Mouse (Mus musculus) forebrain, embryonic 15.5 days (tissue): Measurements from ENCODE around the gene Pigv. TPM values are rescaled to one million over a fixed set of nuclear protein-coding genes. Genes with fewer than 3 reads are reported as not detected.

ENCODE experiments used
- ATAC-seq: fragments of 200-750 bp; cut with Nextera tagmentation; replicated peaks from 2 replicates; pipeline ENCODE4 v1.8.0; 2017; ENCODE audit warnings: mild to moderate bottlenecking, moderate TSS enrichment, moderate library complexity
- H3K27ac ChIP-seq: fragments of 300-500 bp; sonication (generic); replicated peaks from 2 replicates; pipeline ENCODE4 v1.5.1; 2015; ENCODE audit warnings: mild to moderate bottlenecking, inconsistent platforms
- H3K27me3 ChIP-seq: fragments of 300-500 bp; sonication (generic); 2 replicates; pipeline ENCODE4 v1.6.1; 2015; ENCODE audit warnings: inconsistent platforms
- H3K36me3 ChIP-seq: fragments of 300-500 bp; sonication (generic); 2 replicates; pipeline ENCODE4 v1.6.1; 2015; ENCODE audit warnings: mild to moderate bottlenecking, inconsistent platforms
- H3K4me1 ChIP-seq: fragments of 300-500 bp; sonication (generic); 2 replicates; pipeline ENCODE4 v1.6.1; 2015; ENCODE audit warnings: inconsistent platforms
- H3K4me2 ChIP-seq: fragments of 300-500 bp; sonication (generic); replicated peaks from 2 replicates; pipeline ENCODE4 v1.6.1; 2015; ENCODE audit warnings: mild to moderate bottlenecking, inconsistent platforms
- H3K4me3 ChIP-seq: fragments of 300-500 bp; sonication (generic); 2 replicates; pipeline ENCODE4 v1.5.1; 2015; ENCODE audit warnings: mild to moderate bottlenecking, inconsistent platforms
- H3K9ac ChIP-seq: fragments of 300-500 bp; sonication (generic); replicated peaks from 2 replicates; pipeline ENCODE4 v1.6.1; 2015; ENCODE audit warnings: mild to moderate bottlenecking, inconsistent platforms
- H3K9me3 ChIP-seq: fragments of 300-500 bp; sonication (generic); 2 replicates; pipeline ENCODE4 v1.6.1; 2016; ENCODE audit warnings: inconsistent platforms
- WGBS: fragments of 180-500 bp; shearing (Covaris S2); methylation state at CpG from one replicate; pipeline ENCODE4 v1.1.7; 2015; ENCODE audit warnings: mixed read lengths; 5-methylcytosine and 5-hydroxymethylcytosine counted together
- polyA plus RNA-seq: library from polyadenylated mRNA; unstranded; fragments of >200 nt; fragmentation: Nextera tagmentation; extraction: Ambion mirVana; gene quantifications from 2 replicates; pipeline ENCODE4 v1.2.1, GENCODE M21; 2015

The Pigv gene
- polyA plus RNA-seq, 1 experiment from 2014 or later, result 16.9 TPM

DNA sequence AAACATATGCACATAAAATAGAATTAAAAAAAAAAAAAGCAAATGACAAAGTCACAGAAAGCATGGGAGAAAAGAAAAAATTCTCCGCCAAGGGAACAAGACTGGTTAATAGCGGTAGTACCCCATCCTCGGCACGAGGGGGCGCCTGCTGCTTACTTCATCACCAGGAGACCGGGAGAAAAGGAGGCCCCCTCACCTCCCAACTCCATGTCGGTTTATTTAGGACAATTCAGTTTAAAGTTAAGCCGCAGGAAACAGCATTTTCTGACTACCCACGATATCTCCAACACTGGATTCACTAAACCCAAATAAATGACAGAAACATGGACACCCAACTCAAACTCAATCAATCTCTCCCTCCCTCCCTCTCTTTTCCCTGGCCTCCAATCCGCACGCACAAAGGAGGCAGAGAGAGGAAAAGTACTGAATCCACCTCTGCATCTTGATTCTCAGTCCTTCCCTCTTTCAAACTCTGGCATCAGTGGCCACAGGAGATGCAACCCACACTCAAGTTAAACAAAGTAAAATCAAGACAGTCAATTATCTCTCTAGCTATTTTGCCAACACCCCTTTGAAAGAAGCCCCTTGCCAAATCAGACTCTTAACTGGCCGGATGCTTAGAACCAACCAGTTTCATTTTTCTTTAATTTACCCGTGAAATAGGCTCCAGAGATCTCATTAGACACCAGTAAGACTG, 1.1 kb downstream of the Pigv start:
- Histone ChIP-seq H3K4me3 (peak overlapping the region; percentile 90), H3K4me2 (peak overlapping the region; percentile 79), H3K27me3 (no peaks in the 10 kb centered on the region), H3K4me1 (peaks cover 51% of the 10 kb centered on the region), H3K36me3 (no peaks in the 10 kb centered on the region), H3K9me3 (no peaks in the 10 kb centered on the region), H3K27ac (peak overlapping the region; percentile 99), H3K9ac (peak overlapping the region; percentile 87)
- no peak for ATAC-seq
- 3% methylated on average over 13 of the region's 13 CpGs for WGBS

DNA sequence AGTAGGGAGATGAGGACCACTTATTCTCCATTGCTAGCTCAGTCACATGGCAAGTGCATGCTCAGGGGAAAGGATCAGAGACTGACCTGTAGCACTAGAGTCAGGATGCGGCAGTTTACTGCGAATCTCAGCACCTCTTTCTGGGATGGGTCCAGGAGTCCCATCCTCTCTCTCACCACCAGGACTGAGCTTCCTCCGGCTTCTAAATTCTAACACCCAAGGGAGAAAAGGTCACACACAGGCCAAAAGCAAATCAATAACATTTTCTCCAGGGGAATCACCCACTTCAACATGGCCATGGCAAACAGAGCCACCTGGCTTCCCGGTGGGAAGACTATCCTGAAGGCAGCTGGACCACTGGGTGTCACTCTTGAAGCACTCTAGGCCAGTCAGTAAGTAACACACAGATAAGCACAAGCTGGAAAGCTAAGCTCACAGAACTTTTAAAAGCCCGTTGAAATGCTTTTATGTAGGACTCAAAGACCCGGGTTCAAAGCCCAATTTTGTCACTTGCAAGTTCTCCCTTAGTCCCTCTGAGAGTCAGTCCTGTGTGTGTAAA, 2.7 kb downstream of the Pigv start:
- H3K4me3 ChIP-seq, result no peak overlapping the region
- peaks cover 39% of the 10 kb centered on the region for H3K4me1 ChIP-seq
- no peaks in the 10 kb centered on the region for H3K27me3 ChIP-seq
- no peaks in the 10 kb centered on the region for H3K9me3 ChIP-seq
- no peak overlapping the region for H3K27ac ChIP-seq
- H3K36me3 ChIP-seq, result no peaks in the 10 kb centered on the region
- H3K4me2 ChIP-seq, result no peak overlapping the region
- H3K9ac ChIP-seq, result no peak overlapping the region
- 65% methylated on average over 6 of the region's 6 CpGs for WGBS
- no peak for ATAC-seq

DNA sequence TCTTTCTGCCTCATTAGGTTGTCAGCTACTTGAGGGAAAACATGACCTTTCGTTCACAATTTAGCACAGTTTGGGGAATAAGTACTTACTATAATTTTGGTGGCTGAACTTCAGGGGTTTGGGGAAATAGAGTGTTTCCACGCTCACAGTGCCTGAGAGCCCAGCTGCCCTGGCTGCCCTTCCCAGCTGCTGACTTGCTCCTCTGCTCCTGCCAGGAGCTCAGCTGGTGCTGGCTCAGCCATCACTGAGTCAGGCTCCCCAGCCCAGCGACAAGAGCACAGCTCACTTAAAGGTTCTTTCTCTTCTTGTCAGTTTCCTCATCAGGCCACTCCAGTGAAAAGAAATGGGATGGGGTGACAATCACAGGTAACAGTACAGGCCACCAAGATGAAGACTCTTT, 3.9 kb downstream of the Pigv start:
- H3K9ac ChIP-seq, result no peak overlapping the region
- peaks cover 30% of the 10 kb centered on the region for H3K4me1 ChIP-seq
- H3K36me3 ChIP-seq, result no peaks in the 10 kb centered on the region
- H3K4me2 ChIP-seq, result no peak overlapping the region
- H3K27me3 ChIP-seq, result no peaks in the 10 kb centered on the region
- 70% methylated on average over 3 of the region's 3 CpGs for WGBS
- H3K27ac ChIP-seq, result no peak overlapping the region
- ATAC-seq, result no peak
- no peak overlapping the region for H3K4me3 ChIP-seq
- H3K9me3 ChIP-seq, result no peaks in the 10 kb centered on the region

- 91% methylated on average over 6 of the region's 6 CpGs for WGBS
- 0 out of 2 replicates have a peak, but pooled peaks cover 3% of the 10 kb centered on the region for H3K36me3 ChIP-seq
These were observed 6.2 kb downstream of the Pigv start for GRCm38 (mm10) chr4:133666199-133666598.

DNA sequence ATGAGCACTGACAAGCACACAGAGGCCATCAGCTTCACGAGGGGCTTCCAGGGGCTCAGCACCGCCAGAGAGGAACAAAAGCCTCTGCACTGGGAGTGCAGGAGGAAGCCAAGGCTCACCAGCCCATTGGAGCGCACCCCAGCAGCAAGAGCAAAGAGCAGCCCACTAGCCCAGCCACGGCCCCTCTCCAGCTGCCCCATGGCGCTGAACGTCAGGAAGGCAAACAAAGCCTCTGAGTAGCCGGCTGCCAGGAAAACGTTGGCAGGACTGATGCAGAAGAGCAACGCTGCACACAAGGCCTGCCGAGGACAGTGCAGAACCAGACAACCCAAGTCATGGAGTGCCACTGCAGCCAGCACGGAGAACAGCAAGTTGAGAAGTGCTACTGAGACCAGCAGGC, 7.3 kb downstream of the Pigv start:
- ATAC-seq, result no peak
- Histone ChIP-seq H3K4me3 (no peak overlapping the region), H3K27me3 (no peaks in the 10 kb centered on the region), H3K9ac (no peak overlapping the region), H3K4me2 (no peak overlapping the region), H3K36me3 (0 out of 2 replicates have a peak, but pooled peaks cover 3% of the 10 kb centered on the region), H3K9me3 (no peaks in the 10 kb centered on the region), H3K4me1 (peaks cover 17% of the 10 kb centered on the region), H3K27ac (0 out of 2 replicates have a peak overlapping the region, but pooled peaks have one; percentile 26)
- 47% methylated on average over 11 of the region's 11 CpGs for WGBS

More at GRCm38 (mm10) chr4:133666199-133666598, 6.2 kb downstream of the Pigv start:
- ATAC-seq, result no peak
- Histone ChIP-seq H3K27me3 (no peaks in the 10 kb centered on the region), H3K9ac (no peak overlapping the region), H3K9me3 (no peaks in the 10 kb centered on the region), H3K4me2 (no peak overlapping the region), H3K27ac (no peak overlapping the region), H3K4me1 (peaks cover 16% of the 10 kb centered on the region), H3K4me3 (no peak overlapping the region)

DNA sequence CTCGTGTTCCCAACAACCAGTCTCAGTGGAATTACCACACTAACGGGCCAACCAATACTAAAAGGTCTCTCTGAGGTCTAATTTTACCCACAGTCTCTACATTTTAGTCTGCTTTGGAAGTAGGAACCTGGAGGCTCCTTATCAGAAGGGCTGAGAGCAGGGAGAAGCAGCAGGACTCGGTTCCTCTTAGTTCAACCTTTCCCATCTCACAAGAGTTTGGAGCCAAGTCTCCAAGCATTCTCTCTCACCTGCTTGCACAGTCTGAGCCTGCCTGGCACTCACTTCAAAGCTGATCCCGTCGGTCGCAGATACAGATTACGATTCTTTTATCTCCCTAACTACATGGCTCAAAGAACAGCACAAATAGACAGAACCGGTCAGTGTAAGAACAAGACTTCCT, 9.5 kb downstream of the Pigv start:
- Histone ChIP-seq H3K4me1 (peaks cover 29% of the 10 kb centered on the region), H3K27ac (no peak overlapping the region), H3K9me3 (no peaks in the 10 kb centered on the region), H3K9ac (no peak overlapping the region), H3K4me2 (no peak overlapping the region), H3K27me3 (no peaks in the 10 kb centered on the region), H3K36me3 (0 out of 2 replicates have a peak, but pooled peaks cover 3% of the 10 kb centered on the region), H3K4me3 (no peak overlapping the region)
- WGBS, result 89% methylated on average over 8 of the region's 8 CpGs
- ATAC-seq, result no peak

GRCm38 (mm10) chr4:133662421-133662820, 10.0 kb downstream of the Pigv start:
- Histone ChIP-seq H3K27me3 (no peaks in the 10 kb centered on the region), H3K27ac (no peak overlapping the region), H3K4me2 (no peak overlapping the region), H3K36me3 (0 out of 2 replicates have a peak, but pooled peaks cover 3% of the 10 kb centered on the region), H3K9me3 (no peaks in the 10 kb centered on the region), H3K9ac (no peak overlapping the region), H3K4me3 (no peak overlapping the region), H3K4me1 (peaks cover 34% of the 10 kb centered on the region)
- ATAC-seq, result no peak
- 92% methylated on average over 8 of the region's 8 CpGs for WGBS

- Histone ChIP-seq H3K9ac (peak overlapping the region; percentile 13; the same call in 1 of the 2 replicates), H3K4me2 (peak overlapping the region; percentile 25), H3K4me1 (peaks cover 37% of the 10 kb centered on the region), H3K36me3 (0 out of 2 replicates have a peak, but pooled peaks cover 3% of the 10 kb centered on the region), H3K27ac (peak overlapping the region; percentile 79), H3K4me3 (no peak overlapping the region), H3K27me3 (no peaks in the 10 kb centered on the region), H3K9me3 (no peaks in the 10 kb centered on the region)
- 14% methylated on average over 10 of the region's 10 CpGs for WGBS
- peak; percentile 83 for ATAC-seq
These were observed 12.0 kb downstream of the Pigv start for GRCm38 (mm10) chr4:133660193-133661155.

DNA sequence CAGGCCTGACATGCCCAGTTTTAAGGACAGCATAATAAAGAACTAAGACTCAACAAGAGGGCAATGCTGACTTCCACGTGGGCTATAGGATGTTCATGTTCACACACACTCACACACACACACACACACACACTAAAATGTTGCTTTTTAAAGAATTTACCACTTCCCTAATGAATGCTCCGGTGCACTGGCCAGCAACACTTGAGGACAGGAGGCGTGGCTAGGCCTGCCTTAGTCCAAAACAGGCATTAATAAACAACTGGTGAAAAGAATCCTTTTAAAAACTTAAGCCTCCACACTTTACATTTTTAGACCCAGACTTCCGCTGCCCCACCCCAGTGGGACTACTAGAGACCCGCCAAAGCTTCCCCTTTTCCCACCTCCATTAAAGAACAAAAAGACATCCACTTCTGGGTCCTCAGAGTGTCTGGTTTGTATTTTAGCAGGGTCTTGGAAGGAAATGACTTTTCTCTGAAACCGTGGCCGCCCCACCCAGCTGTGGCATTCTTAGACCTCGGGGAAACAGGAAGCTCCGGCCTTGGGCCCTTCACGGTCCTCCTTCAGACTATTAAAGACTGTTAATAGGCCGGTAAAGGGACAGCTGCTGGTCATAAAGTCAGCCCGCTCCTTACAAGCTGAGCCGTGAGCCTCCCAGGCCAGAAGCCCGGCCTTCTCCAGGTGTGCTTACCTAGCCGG, 12.8 kb downstream of the Pigv start:
- Histone ChIP-seq H3K4me3 (no peak overlapping the region), H3K9ac (peak overlapping the region; percentile 13; the same call in 1 of the 2 replicates), H3K4me2 (peak overlapping the region; percentile 25), H3K9me3 (no peaks in the 10 kb centered on the region), H3K36me3 (0 out of 2 replicates have a peak, but pooled peaks cover 3% of the 10 kb centered on the region), H3K27me3 (no peaks in the 10 kb centered on the region), H3K4me1 (peaks cover 37% of the 10 kb centered on the region), H3K27ac (peak overlapping the region; percentile 79)
- no peak for ATAC-seq
- 17% methylated on average over 15 of the region's 15 CpGs for WGBS

- no peak overlapping the region for H3K4me2 ChIP-seq
- 0 out of 2 replicates have a peak, but pooled peaks cover 3% of the 10 kb centered on the region for H3K36me3 ChIP-seq
These were observed 13.7 kb downstream of the Pigv start for GRCm38 (mm10) chr4:133658729-133659128.

DNA sequence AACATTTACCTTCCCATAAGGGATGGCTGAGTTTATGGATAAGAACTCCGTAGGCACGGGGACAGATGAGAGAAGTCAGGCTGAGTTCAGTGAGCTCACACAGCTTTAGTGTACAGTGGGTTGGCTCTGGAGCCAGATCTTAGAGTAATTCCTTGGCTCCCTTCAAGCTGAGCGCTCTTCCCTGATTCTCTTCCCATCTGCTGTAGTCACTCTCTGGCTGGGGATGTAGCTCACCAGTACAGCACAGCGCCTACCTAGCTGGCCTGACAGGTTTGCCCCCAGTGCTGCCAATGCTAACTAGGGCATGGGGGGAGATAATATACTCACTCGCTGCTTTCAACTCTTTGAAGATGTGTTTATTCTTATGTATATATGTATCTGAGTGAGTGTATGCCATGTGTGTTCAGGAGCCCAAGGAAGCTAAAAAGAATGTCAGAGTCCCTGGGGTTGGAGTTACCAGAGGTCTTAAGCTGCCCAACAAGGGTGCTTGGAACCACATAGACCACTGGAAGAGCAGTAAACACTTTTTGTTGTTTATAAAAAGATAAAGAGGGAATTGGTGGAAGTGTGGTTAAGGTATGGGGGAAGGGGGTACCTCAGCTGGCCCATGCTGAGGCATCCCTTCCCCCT, 14.5 kb downstream of the Pigv start:
- ATAC-seq, result no peak

More at GRCm38 (mm10) chr4:133658729-133659128, 13.7 kb downstream of the Pigv start:
- Histone ChIP-seq H3K4me3 (no peak overlapping the region), H3K9ac (no peak overlapping the region), H3K4me1 (peaks cover 37% of the 10 kb centered on the region), H3K27me3 (no peaks in the 10 kb centered on the region), H3K27ac (no peak overlapping the region), H3K9me3 (no peaks in the 10 kb centered on the region)
- no peak for ATAC-seq
- WGBS, result 44% methylated on average over 2 of the region's 2 CpGs

More for the DNA sequence above, 14.5 kb downstream of the Pigv start:
- Histone ChIP-seq H3K4me3 (no peak overlapping the region), H3K36me3 (0 out of 2 replicates have a peak, but pooled peaks cover 3% of the 10 kb centered on the region), H3K27me3 (no peaks in the 10 kb centered on the region), H3K9me3 (no peaks in the 10 kb centered on the region), H3K9ac (no peak overlapping the region), H3K4me1 (peaks cover 37% of the 10 kb centered on the region), H3K27ac (no peak overlapping the region), H3K4me2 (no peak overlapping the region)
- WGBS, result 44% methylated on average over 5 of the region's 5 CpGs
